Mouse (Mus musculus) 3134 (cell line): ENCODE results near the gene Cemip.
"Not testable (repeated sequence)": the region's sequence is repeated elsewhere in the genome, so short reads cannot be mapped to it uniquely, and the experiment has no call there.

Source experiments
- DNase-seq: peaks from one replicate; pipeline ENCODE4 v3.0.0-alpha.2; 2011; ENCODE audit warnings: low spot score; ENCODE audit not compliant: insufficient read length; ENCODE audit errors: extremely low read depth

Gene Cemip

DNA sequence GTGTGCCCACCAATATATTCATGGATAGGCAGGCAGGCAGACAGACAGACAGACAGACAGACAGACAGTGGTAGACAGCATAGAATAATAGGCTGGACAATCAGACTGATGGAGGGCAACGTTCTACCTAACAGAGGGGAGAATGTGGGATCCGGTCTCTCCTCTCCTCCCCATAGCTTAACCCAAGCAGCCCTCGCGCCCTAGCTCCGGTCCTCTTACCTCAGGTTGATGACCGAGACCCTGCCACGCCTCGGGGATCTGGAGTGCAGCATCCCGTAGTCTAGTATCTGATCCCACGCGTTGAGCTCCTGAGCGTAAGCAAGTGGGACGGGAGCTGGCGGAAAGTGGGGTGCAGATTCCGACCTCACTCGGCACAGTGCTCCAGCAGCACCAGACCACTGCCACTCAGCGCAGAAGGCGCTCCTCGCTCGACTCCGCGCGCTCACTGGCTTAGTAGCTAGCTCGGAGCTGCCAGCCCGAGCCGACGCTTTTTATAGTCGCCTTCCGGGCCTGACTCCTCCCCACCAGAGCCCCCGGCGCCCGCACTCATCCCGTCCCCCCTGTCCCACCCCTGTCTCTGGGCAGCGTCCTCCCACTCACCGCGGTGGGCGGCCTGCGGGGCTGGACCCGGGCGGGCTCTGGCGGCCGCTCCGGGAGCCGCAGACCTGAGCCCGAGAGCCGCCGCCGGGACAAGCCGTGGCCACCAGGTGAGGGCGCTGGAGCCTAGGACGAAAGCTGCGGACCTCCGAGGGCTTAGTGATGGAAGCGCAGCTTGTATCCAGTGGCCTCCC is at the start of gene Cemip:
Gene Cemip (minus strand): TSS at position 464 of the 791 bp plus-strand sequence.
- no peak for DNase-seq

DNA sequence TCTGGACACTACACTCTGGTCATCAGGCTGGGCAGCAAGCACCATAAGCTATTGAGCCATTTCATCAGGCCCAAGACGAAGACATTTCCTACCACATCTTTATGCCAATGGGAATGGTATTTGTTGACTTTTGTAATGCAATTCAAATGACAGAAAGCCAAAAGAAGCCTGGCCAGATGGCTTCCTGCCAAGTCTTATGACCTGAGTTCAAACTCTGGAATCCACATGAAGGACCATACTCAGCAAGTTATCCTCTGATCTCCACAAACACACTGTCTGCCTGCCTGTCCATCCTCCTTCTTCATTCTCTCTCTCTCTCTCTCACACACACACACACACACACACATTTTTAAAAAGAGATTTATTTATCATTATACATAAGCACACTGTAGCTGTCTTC is 46.4 kb upstream of the Cemip start:
- peak; percentile 21 for DNase-seq

DNA sequence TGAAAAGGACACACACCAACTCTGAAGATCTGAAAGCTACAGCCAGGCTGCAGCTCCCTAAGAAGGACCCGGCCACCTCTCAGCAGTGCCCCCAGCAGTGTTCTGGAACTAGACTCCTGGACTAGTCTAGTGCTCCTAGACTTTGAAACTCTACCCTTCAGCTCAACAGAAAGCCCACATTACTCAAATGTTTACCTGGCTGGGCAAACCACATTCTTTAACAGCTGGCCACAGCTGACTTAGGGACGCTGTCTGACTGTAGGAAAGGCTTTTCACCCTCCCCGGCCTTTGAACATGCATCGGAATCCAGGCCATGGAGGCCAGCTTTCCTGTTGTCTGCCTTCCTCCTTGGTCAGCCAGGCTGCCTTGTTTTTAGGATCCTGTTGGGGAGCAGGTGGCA is 45.4 kb upstream of the Cemip start:
- DNase-seq, result no peak

DNA sequence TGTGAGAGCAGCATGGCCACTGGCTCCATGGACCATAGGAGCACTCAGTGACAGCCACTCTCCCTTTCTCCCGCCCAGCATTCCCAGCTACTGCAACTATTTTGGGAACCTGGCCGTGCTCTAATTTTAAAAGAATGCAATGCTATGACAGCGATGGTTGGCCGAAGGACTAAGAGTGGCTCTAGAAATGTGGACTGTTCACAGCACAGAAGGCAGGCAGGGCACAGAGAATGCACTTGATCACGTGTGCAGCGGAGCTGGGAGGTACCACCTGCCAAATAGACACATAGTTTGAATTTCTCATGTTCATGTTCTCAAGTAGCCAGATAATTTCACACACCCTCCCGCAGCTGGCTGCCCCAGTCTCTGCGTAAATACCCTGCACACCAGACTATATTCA is 42.4 kb upstream of the Cemip start:
- no peak for DNase-seq

DNA sequence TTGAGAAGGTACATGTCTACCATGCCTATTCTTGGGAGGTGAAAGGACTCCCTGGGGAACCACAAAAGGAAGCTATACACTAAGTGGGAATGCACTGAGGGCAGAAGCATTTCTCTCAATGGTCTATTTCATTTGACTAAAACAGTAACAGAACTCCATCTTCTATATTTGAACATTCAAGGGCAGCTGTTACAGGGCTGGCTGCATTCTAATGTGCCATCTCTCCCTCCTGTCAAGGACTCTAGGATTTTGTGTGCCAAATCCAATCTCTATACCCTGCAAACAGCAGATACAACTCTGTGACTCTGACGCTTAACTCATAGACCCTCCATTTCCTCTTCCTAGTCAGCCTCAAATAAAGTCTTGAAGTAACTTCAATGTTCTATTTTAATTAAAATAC is 39.4 kb upstream of the Cemip start:
- DNase-seq, result no peak

DNA sequence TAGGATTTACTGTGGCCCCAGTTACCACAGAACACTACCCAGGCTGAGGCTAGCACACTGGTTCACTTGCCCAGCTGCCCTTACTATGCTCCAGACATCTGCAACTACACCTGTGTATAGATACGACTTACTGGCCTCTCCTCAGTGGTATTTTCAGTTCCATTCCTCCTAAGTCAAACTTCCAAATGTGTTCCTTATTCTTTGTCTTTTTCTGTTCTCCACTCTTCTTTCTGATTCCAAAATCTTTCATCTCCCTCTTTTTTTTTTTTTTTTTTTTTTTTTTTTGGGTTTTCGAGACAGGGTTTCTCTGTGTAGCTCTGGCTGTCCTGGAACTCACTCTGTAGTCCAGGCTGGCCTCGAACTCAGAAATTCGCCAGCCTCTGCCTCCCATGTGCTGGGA is 37.3 kb upstream of the Cemip start:
- DNase-seq, result not testable (repeated sequence)

DNA sequence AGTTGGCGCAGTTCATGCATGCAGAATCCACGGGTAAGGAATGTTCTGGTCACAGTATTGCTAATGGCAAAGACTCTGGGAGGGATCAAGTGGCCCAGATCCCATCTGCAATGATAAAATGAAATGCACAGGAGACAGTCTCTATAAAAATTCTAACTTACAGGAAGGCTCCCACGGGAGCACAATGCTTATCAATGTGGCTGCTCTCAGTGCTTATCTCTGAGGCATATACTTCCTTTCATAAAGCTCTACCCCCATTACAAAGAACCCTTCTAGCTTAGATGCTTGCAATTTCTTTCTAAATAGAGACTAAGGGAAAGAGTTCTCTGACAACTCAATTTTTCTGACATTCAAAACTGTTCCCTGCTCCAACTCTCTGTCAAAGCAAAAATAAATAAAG is 35.5 kb upstream of the Cemip start:
- no peak for DNase-seq

DNA sequence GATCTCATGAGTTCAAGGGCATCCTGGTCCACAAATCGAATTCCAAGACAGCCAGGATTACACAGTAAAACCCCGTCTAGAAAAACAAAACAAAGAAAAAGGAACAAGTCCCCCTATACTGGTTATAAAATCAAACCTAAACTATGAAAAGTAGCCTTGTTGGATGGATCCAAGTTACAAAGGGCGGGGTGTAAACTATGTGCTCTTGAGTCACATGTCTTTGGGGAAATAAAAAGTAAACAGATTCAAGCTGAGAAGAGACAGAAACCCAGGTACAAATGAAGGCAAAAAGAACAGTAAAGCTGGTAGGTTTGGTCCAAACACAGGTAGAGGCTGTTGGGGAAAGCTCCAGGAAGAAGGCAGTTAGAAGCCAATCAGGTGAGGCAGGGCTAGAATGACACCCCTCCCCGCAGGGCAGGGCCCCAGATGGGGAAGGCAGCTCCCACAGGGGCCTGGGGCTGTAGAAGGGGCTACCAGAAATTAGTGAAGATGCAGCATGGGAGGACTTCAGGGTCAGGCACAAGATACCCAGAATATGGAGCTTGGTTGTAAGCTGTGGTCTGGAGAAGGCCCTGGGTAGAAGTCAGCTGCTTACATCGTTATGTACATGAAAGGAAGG is 33.9 kb upstream of the Cemip start:
- DNase-seq, result no peak

DNA sequence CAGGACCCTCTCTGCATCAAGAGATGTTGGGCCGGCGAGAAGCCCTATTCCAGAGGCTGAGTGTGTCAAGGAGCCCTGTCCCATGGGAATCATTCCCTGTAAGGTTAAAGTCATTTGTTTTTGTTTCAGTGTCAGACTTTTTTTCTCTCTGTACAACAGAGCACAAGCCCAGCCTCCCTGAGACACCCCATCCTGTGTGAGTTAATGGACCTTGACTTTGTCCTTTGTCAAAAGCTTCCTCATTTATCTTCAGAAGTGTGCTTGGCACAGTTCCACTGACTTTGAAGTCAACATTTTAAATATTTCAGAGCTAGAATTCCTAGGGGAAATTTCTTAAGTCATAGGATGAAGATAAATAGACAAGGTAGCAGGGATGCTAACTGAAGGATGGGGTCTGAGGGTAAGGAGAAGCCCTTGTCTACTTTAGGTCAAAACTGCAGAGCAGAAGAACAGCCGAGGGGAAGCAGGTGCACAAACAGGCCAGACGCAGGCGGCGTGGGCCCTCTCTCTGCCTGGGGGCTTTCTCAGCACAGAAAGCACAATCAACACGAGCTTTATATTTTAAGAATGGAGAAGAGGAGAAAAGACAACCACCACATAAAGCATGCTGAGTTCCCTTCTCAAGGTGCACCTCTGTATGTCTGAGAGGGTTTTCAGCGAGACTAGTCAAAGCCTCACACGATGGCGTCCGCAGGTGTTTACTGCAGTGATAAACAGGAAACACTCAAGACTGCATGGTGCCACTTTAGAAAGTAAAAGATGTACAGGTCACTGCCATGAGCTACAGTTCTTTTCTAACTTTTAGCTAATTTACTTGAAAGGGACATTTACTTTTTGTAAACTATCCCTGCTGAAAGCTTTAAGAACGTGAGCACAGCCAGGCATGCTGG is 33.2 kb upstream of the Cemip start:
- no peak for DNase-seq

DNA sequence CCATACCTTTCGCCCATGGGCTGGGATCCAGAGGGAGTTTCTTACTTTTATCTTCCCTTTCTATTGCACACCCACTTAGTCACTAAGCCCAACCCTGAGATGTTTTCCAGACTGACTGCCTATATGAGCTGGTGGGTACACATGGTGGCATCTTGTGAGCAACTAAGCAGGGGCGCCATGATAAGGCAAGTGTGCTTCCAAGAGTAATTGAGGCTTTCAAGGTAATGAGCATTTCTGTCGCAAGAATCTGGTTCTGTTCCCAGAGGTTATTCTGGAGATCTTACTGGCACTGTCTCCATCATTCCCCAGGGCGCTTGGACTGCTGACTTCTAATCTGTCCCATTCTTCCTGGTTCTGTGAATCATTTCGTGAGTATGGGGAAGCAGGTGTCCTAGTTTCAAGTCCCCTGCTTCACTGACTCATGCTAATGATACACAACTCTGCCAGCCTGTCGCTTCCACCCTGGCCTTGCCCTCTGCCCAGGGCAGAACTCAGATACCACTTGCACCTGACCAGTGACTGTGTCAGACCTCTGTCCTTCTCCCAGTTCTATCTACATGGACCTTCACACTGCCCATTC is 31.3 kb upstream of the Cemip start:
- peak; percentile 16 for DNase-seq

DNA sequence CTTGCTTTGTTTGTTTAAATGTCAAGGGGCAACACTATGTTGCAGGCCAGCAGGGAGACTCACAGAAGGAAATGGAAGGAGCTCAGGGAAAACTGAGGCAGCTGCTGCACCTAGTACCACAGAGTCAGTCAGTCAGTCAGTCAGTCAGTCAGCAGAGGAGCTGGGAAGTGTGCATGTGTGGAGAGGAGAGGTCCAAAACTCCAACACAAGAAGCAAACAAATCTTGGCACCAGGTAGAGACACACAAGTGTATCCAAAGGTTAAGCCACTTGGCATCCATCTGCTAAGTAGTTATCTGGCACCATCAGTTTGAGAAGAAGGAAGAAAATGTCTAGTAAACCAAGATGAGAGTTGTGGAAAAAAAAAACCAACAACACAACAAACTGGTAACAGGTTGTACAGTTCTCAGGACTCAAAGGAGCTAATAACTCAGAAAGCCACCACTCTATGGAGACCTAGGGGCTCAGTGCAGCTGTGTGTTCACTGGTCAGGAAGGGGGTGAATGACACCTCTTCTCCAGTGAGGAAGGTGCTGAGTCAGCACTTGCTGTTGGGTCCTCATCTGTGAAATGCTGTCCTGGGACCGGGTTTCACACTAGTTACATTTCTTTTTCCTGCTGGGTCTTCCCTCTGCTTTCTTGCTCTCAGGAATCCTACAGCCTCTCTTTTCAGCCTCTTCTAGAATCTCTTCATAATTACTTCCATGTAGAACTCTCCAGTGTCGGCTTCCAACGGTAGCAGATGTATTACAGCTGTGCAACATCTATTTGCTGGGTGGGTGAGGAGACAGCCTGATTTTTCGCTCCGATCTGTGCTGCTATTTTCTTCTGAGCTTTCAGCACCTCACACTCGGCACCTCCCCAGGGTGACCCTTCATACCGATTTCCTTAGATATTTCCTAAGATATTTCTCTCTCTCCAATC is 30.6 kb upstream of the Cemip start:
- no peak for DNase-seq

DNA sequence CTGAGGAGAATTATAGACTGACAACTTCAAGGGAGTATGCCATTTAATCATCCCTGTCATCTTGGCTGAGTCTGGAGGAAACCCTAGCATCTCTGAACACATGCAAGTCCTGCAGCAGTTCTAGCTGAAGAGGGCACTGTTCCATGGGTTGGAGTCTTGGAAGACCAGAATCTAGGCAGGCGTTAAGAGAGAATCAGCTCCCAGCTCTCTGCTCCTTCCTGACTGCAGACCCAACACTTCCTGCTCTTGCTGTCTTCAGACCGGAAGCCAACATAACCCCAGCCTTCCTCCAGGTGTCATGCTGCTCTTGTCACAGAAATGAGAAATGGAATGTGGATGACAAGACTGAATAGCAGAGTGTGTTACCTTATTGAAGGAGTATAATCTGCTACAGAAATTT is 29.1 kb upstream of the Cemip start:
- DNase-seq, result no peak

DNA sequence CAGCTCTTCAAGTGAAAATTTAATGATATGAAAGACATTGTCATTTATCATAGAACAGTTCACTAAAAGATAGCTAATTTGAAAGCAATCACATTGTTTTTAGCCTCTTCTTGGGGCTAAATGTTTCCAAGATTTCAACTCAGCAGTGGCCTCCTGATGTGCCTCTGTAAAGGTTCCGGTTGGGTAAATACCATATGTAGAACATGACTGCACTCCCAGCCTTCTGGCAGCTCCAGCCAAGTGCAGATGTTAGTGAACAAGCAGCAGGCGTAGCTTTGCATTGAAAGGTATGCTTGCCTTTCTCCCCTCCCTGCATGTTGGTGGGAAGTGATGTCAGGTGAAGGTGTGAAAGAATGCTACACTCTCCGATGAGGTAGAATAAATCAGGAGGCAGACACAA is 28.5 kb upstream of the Cemip start:
- DNase-seq, result no peak

DNA sequence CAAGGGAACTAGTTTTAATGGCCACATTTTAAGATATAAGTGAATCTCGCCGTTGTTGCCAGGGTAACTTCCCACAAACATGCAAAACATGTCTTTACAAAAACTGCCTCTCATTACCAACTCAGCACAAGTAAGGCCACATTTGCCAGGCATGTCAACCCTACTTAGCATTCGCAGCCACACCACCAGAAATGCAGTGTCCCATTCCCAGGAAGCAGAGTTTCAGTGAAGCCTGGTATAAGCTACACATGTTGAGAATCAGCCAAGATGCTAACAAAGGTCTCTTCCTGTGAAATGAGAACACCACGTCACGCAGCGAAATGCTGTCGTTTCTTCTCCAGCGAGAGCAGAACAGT is 26.7 kb upstream of the Cemip start:
- DNase-seq, result no peak

DNA sequence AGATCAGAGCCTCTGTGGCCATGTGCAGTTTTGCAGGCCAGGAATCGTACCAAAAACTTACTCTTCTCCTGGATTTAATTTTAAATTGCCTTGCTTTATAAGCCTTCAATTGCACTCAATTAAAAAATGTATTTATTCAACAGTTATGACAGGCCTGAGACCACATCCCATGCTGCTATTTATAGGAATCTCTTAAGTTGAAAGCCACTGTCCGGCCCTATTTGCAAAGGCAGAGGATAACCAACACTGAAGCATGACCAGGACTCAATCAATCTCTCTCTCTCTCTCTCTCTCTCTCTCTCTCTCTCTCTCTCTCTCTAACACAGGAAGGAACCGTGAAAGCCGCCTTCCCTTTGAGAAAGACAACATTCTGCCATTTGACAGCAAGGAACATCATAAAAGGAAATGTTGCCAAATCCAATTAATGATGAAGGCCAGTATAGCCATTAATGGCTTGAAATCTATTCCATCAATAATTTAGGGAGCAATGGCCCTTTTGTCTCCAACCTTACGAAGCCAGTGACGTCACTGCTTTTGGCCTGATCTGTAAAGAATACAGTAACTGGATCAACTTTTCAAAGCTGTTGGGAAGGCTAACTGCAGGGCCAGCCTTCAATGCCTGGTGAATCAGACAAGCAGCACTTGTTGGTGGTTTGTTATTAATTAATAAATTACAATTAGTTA is 26.2 kb upstream of the Cemip start:
- DNase-seq, result no peak

DNA sequence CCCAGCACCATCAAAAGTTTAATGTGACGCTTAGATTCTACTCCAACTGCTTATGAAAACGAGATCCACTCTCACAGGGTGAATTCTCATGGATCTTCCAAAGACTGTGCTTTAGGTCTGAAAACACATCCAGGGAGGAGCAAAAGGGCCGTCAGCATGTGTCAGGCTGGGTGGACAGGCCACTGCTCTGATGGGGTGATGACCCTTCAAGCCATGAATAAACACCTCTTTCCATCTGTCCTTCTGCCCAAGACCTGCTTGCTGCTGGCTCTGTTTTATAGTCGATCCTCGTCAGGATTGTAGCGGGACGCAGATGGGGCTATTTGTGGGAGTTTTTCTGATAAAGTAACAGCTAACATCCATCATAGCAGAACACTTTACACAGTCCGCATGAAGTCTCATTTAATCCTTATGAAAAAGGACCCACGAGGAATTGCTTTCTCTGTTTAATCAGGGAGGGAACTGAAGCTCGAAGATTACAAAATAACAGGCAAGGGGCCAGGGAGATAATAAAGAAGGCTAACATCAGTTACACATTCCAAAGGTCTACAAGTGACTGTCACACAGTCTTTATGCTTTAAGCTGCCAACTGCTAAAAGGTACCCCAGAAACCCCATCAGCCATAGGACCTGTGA is 25.5 kb upstream of the Cemip start:
- DNase-seq, result no peak

DNA sequence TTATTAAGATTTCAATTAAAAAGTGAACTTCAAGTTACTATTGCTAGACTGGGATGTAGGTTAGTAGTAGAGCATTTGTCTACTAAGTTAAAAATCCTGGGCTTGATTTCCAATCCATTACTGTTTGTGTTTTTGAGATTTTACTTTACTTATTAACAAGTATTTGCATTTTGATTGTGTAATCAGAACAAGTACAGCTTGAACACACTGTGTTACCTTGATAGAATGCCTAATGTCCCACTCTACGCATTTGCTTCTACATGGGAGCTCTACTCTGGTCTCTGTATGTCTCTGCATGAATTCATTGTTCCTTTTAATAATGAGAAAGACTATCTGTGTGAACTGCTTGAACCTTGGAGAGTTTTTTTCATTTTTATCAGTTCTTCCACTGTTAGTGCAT is 20.6 kb upstream of the Cemip start:
- no peak for DNase-seq

DNA sequence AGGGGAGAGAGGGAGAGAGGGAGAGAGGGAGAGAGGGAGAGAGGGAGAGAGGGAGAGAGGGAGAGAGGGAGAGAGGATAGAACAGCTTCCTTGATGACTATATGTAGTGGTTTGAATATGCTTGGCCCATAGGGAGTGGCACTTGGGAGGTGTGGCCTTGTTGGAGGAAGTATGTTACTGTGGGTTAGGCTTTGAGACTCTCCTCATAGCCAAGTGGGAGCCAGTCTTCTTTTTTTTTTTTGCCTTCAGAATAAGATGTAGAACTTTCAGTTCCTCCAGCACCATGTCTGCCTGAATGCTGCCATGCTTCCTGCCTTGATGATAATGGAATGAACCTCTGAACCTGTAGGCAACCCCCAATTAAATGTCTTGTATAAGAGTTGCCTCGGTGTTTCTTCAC is 16.3 kb upstream of the Cemip start:
- no peak for DNase-seq

DNA sequence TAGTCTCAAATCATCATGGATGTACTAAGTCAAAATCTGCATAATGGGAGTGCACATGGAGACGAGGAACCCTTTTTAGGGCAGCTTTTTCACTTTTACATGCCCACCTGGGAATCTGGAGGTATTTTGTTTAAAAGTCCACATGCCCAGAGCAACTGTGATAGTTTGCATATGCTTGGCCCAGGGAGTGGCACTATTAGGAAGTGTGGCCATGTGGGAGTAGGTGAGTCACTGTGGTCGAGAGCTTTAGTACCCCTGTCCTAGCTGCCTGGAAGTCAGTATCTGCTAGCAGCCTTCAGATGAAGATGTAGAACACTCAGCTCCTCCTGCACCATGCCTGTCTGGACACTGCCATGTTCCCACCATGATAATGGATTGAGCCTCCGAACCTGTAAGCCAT is 14.4 kb upstream of the Cemip start:
- DNase-seq, result no peak
